Mouse (Mus musculus): ENCODE measurements around the gene Gpr108. TPM values are rescaled to one million over a fixed set of nuclear protein-coding genes. Genes with fewer than 3 reads are reported as not detected.

Gpr108 gene
- 24.9 and 25.7 TPM in 2 replicates for polyA plus RNA-seq (2016; fragmentation: Nextera tagmentation; extraction: Ambion mirVana)

GRCm38 (mm10) chr17:57248201-57248699 lies at the start of gene Gpr108:
Gpr108 (minus strand) TSS chr17:57248446.
- no peaks in the 10 kb centered on the region for H3K9me3 ChIP-seq
- no peaks in the 10 kb centered on the region for H3K27me3 ChIP-seq (replicated peaks; ENCODE audit: low read depth, poor library complexity, severe bottlenecking)
- peak within 1 kb of the TSS; percentile 97 for H3K27ac ChIP-seq (replicated peaks)
- peaks cover 34% of the 10 kb centered on the region for H3K4me1 ChIP-seq
- H3K36me3 ChIP-seq (replicated peaks) = peaks cover 20% of the 10 kb centered on the region
- DNase-seq (ENCODE audit: low spot score) = peak; percentile 87
- H3K4me3 ChIP-seq = peak within 1 kb of the TSS; percentile 82
- WGBS = 1% methylated on average over 12 of the region's 12 CpGs

GRCm38 (mm10) chr17:57297040-57297439 lies 48.8 kb upstream of the Gpr108 start:
- 86% methylated on average over 12 of the region's 12 CpGs for WGBS
- H3K4me3 ChIP-seq = no peak overlapping the region
- H3K27ac ChIP-seq (replicated peaks) = no peak overlapping the region
- no peaks in the 10 kb centered on the region for H3K4me1 ChIP-seq
- no peaks in the 10 kb centered on the region for H3K36me3 ChIP-seq (replicated peaks)
- no peaks in the 10 kb centered on the region for H3K27me3 ChIP-seq (replicated peaks; ENCODE audit: low read depth, poor library complexity, severe bottlenecking)
- DNase-seq (ENCODE audit: low spot score) = no peak
- no peaks in the 10 kb centered on the region for H3K9me3 ChIP-seq

- Histone ChIP-seq H3K4me1 (no peaks in the 10 kb centered on the region), H3K36me3 (replicated peaks) (no peaks in the 10 kb centered on the region), H3K27ac (replicated peaks) (no peak overlapping the region), H3K9me3 (no peaks in the 10 kb centered on the region), H3K4me3 (no peak overlapping the region), H3K27me3 (replicated peaks; ENCODE audit: low read depth, poor library complexity, severe bottlenecking) (no peaks in the 10 kb centered on the region)
- WGBS = 91% methylated on average over 9 of the region's 9 CpGs
- DNase-seq (ENCODE audit: low spot score) = no peak
Measured at GRCm38 (mm10) chr17:57295935-57296334, 47.7 kb upstream of the Gpr108 start.

- no peaks in the 10 kb centered on the region for H3K36me3 ChIP-seq (replicated peaks)
- no peak overlapping the region for H3K4me3 ChIP-seq
- 0 out of 2 replicates have a peak, but pooled peaks cover 2% of the 10 kb centered on the region for H3K9me3 ChIP-seq
- no peak for DNase-seq (ENCODE audit: low spot score)
- no peaks in the 10 kb centered on the region for H3K4me1 ChIP-seq
- H3K27ac ChIP-seq (replicated peaks) = no peak overlapping the region
- H3K27me3 ChIP-seq (replicated peaks; ENCODE audit: low read depth, poor library complexity, severe bottlenecking) = no peaks in the 10 kb centered on the region
- 92% methylated on average over 9 of the region's 9 CpGs for WGBS
Measured at GRCm38 (mm10) chr17:57292968-57293367, 44.7 kb upstream of the Gpr108 start.

GRCm38 (mm10) chr17:57292302-57292701 lies 44.1 kb upstream of the Gpr108 start:
- no peak overlapping the region for H3K4me3 ChIP-seq
- no peaks in the 10 kb centered on the region for H3K27me3 ChIP-seq (replicated peaks; ENCODE audit: low read depth, poor library complexity, severe bottlenecking)
- no peaks in the 10 kb centered on the region for H3K36me3 ChIP-seq (replicated peaks)
- H3K27ac ChIP-seq (replicated peaks) = no peak overlapping the region
- H3K9me3 ChIP-seq = 0 out of 2 replicates have a peak, but pooled peaks cover 2% of the 10 kb centered on the region
- WGBS = 88% methylated on average over 2 of the region's 2 CpGs
- H3K4me1 ChIP-seq = no peaks in the 10 kb centered on the region
- DNase-seq (ENCODE audit: low spot score) = no peak

GRCm38 (mm10) chr17:57290671-57291055 lies 42.4 kb upstream of the Gpr108 start:
- DNase-seq (ENCODE audit: low spot score) = no peak
- 87% methylated on average over 7 of the region's 7 CpGs for WGBS
- no peak overlapping the region for H3K4me3 ChIP-seq
- 0 out of 2 replicates have a peak, but pooled peaks cover 2% of the 10 kb centered on the region for H3K9me3 ChIP-seq
- H3K36me3 ChIP-seq (replicated peaks) = no peaks in the 10 kb centered on the region
- H3K4me1 ChIP-seq = no peaks in the 10 kb centered on the region
- H3K27ac ChIP-seq (replicated peaks) = no peak overlapping the region
- no peaks in the 10 kb centered on the region for H3K27me3 ChIP-seq (replicated peaks; ENCODE audit: low read depth, poor library complexity, severe bottlenecking)

- Histone ChIP-seq H3K27me3 (replicated peaks; ENCODE audit: low read depth, poor library complexity, severe bottlenecking) (no peaks in the 10 kb centered on the region), H3K4me1 (no peaks in the 10 kb centered on the region), H3K27ac (replicated peaks) (no peak overlapping the region), H3K4me3 (no peak overlapping the region), H3K36me3 (replicated peaks) (no peaks in the 10 kb centered on the region), H3K9me3 (0 out of 2 replicates have a peak, but pooled peaks cover 2% of the 10 kb centered on the region)
- WGBS = 88% methylated on average over 9 of the region's 9 CpGs
- DNase-seq (ENCODE audit: low spot score) = no peak
Measured at GRCm38 (mm10) chr17:57290001-57290670, 41.9 kb upstream of the Gpr108 start.

GRCm38 (mm10) chr17:57289252-57289651 lies 41.0 kb upstream of the Gpr108 start:
- DNase-seq (ENCODE audit: low spot score) = no peak
- Histone ChIP-seq H3K4me3 (no peak overlapping the region), H3K9me3 (0 out of 2 replicates have a peak, but pooled peaks cover 2% of the 10 kb centered on the region), H3K4me1 (no peaks in the 10 kb centered on the region), H3K27me3 (replicated peaks; ENCODE audit: low read depth, poor library complexity, severe bottlenecking) (no peaks in the 10 kb centered on the region), H3K36me3 (replicated peaks) (no peaks in the 10 kb centered on the region), H3K27ac (replicated peaks) (no peak overlapping the region)
- 93% methylated on average over 5 of the region's 5 CpGs for WGBS

GRCm38 (mm10) chr17:57286718-57287355 lies 38.6 kb upstream of the Gpr108 start:
- DNase-seq (ENCODE audit: low spot score) = no peak
- Histone ChIP-seq H3K27me3 (replicated peaks; ENCODE audit: low read depth, poor library complexity, severe bottlenecking) (no peaks in the 10 kb centered on the region), H3K27ac (replicated peaks) (no peak overlapping the region), H3K4me1 (no peaks in the 10 kb centered on the region), H3K36me3 (replicated peaks) (no peaks in the 10 kb centered on the region), H3K4me3 (no peak overlapping the region), H3K9me3 (0 out of 2 replicates have a peak, but pooled peaks cover 2% of the 10 kb centered on the region)
- WGBS = 84% methylated on average over 8 of the region's 8 CpGs

- Histone ChIP-seq H3K36me3 (replicated peaks) (no peaks in the 10 kb centered on the region), H3K9me3 (0 out of 2 replicates have a peak, but pooled peaks cover 2% of the 10 kb centered on the region), H3K4me3 (no peak overlapping the region), H3K27ac (replicated peaks) (no peak overlapping the region), H3K4me1 (no peaks in the 10 kb centered on the region), H3K27me3 (replicated peaks; ENCODE audit: low read depth, poor library complexity, severe bottlenecking) (no peaks in the 10 kb centered on the region)
- DNase-seq (ENCODE audit: low spot score) = no peak
- 72% methylated on average over 2 of the region's 2 CpGs for WGBS
Measured at GRCm38 (mm10) chr17:57285077-57285476, 36.8 kb upstream of the Gpr108 start.

- Histone ChIP-seq H3K27ac (replicated peaks) (no peak overlapping the region), H3K4me3 (no peak overlapping the region), H3K27me3 (replicated peaks; ENCODE audit: low read depth, poor library complexity, severe bottlenecking) (peaks cover 9% of the 10 kb centered on the region), H3K36me3 (replicated peaks) (no peaks in the 10 kb centered on the region), H3K9me3 (no peaks in the 10 kb centered on the region), H3K4me1 (no peaks in the 10 kb centered on the region)
- 77% methylated on average over 5 of the region's 5 CpGs for WGBS
- DNase-seq (ENCODE audit: low spot score) = no peak
Measured at GRCm38 (mm10) chr17:57283906-57284305, 35.7 kb upstream of the Gpr108 start.

- Histone ChIP-seq H3K27ac (replicated peaks) (no peak overlapping the region), H3K4me3 (no peak overlapping the region), H3K4me1 (peaks cover 9% of the 10 kb centered on the region), H3K9me3 (no peaks in the 10 kb centered on the region), H3K36me3 (replicated peaks) (no peaks in the 10 kb centered on the region), H3K27me3 (replicated peaks; ENCODE audit: low read depth, poor library complexity, severe bottlenecking) (peaks cover 28% of the 10 kb centered on the region)
- 82% methylated on average over 3 of the region's 3 CpGs for WGBS
- DNase-seq (ENCODE audit: low spot score) = no peak
Measured at GRCm38 (mm10) chr17:57280411-57280810, 32.2 kb upstream of the Gpr108 start.

All from embryonic facial prominence, embryonic 10.5 days (tissue).